Mouse (Mus musculus) brain, embryonic 18.5 days (tissue): ENCODE results near the gene Hs6st3.

Experiments used
- DNase-seq: peaks from one replicate; pipeline ENCODE4 v3.0.0-alpha.2; 2012; ENCODE audit warnings: low read depth, low spot score

Gene Hs6st3

GRCm38 (mm10) chr14:119137906-119138785, at the start of gene Hs6st3:
Gene Hs6st3 (plus strand): TSS chr14:119138341.
- no peak for DNase-seq

GRCm38 (mm10) chr14:119098851-119099569, 39.1 kb upstream of the Hs6st3 start, which contains the start of gene Uggt2:
Gene Uggt2 (minus strand): TSS chr14:119099430.
- no peak for DNase-seq

- DNase-seq = no peak
Observed at GRCm38 (mm10) chr14:119099570-119099891, 38.6 kb upstream of the Hs6st3 start.

- DNase-seq = no peak
Observed at GRCm38 (mm10) chr14:119107591-119107990, 30.6 kb upstream of the Hs6st3 start.

GRCm38 (mm10) chr14:119108776-119109301, 29.3 kb upstream of the Hs6st3 start:
- DNase-seq = no peak

GRCm38 (mm10) chr14:119109776-119110218, 28.3 kb upstream of the Hs6st3 start:
- DNase-seq = no peak

GRCm38 (mm10) chr14:119112558-119112957, 25.6 kb upstream of the Hs6st3 start:
- no peak for DNase-seq

GRCm38 (mm10) chr14:119123582-119123981, 14.6 kb upstream of the Hs6st3 start:
- no peak for DNase-seq

GRCm38 (mm10) chr14:119124061-119124460, 14.1 kb upstream of the Hs6st3 start:
- no peak for DNase-seq

GRCm38 (mm10) chr14:119125840-119126239, 12.3 kb upstream of the Hs6st3 start:
- no peak for DNase-seq

GRCm38 (mm10) chr14:119127330-119127729, 10.8 kb upstream of the Hs6st3 start:
- no peak for DNase-seq

GRCm38 (mm10) chr14:119137512-119137905, 632 bp upstream of the Hs6st3 start:
- DNase-seq = no peak

- DNase-seq = no peak
Observed at GRCm38 (mm10) chr14:119138786-119139100, 602 bp downstream of the Hs6st3 start.

GRCm38 (mm10) chr14:119139381-119139950, 1.3 kb downstream of the Hs6st3 start:
- no peak for DNase-seq

- no peak for DNase-seq
Observed at GRCm38 (mm10) chr14:119153088-119153487, 14.9 kb downstream of the Hs6st3 start.

GRCm38 (mm10) chr14:119193905-119194304, 55.8 kb downstream of the Hs6st3 start:
- no peak for DNase-seq

GRCm38 (mm10) chr14:119203508-119203907, 65.4 kb downstream of the Hs6st3 start:
- DNase-seq = no peak

GRCm38 (mm10) chr14:119215576-119216309, 77.6 kb downstream of the Hs6st3 start:
- DNase-seq = no peak

GRCm38 (mm10) chr14:119227709-119228338, 89.7 kb downstream of the Hs6st3 start:
- no peak for DNase-seq

GRCm38 (mm10) chr14:119233598-119233997, 95.5 kb downstream of the Hs6st3 start:
- DNase-seq = no peak

GRCm38 (mm10) chr14:119247131-119247530, 109.0 kb downstream of the Hs6st3 start:
- DNase-seq = no peak
